Mouse (Mus musculus) kidney, postnatal 36 days (tissue): ENCODE results near the gene Odf4.
"Not testable (repeated sequence)": the region's sequence is repeated elsewhere in the genome, so short reads cannot be mapped to it uniquely, and the experiment has no call there.

Source experiments
- DNase-seq, 2 experiments: peaks; one replicate each; pipeline ENCODE4 v3.0.0; 2021 to 2022; ENCODE audit warnings: mixed read lengths in 2 of 2

Gene Odf4

GRCm38 (mm10) chr11:68946001-68946400 lies 19.1 kb upstream of the Odf4 start:
- DNase-seq, result no peak

DNA sequence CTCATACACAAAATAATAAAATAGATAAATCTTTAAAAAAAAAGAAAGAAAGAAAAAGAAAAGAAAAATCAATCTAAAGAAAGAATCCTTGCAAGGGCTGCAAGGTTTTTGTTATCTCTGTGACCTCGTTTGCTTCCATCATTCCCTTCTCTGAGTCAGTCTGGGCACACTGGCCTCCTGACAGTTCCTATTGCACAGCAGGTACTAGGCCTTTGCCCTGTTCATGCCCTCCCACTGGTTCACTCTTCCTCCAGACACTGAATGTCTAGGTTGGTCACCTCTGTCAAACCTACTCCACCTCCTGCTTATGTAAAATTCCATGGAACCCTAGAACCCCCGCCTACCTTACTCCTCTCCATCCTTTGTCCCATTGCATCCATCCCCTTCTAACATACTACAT lies 18.4 kb upstream of the Odf4 start:
- DNase-seq, result no peak

DNA sequence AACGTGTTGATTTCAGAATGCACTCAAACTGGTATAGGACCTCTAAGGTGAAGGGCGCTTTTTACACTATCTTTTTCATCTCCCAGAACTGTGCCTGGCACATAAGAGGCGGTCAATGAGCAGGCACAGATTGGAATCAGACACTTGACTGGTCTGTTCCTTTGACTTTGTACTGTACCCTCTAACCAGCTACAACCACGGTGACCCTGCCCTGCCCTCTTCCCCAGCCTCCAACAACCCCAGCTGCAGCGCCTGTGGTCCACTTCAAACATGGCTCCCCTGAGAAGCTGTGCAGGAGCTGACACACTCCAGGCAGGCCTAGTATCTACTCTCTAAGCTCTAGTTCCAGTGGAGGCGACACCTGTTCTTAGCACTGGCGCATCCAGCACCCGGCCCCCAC lies 15.8 kb upstream of the Odf4 start:
- DNase-seq, result peak; percentile 68

- DNase-seq, result peak; percentile 83 to 88
These were observed 13.6 kb upstream of the Odf4 start for GRCm38 (mm10) chr11:68940516-68940915.

GRCm38 (mm10) chr11:68939451-68940304 lies 12.8 kb upstream of the Odf4 start:
- peak; percentile 88 to 96 for DNase-seq

DNA sequence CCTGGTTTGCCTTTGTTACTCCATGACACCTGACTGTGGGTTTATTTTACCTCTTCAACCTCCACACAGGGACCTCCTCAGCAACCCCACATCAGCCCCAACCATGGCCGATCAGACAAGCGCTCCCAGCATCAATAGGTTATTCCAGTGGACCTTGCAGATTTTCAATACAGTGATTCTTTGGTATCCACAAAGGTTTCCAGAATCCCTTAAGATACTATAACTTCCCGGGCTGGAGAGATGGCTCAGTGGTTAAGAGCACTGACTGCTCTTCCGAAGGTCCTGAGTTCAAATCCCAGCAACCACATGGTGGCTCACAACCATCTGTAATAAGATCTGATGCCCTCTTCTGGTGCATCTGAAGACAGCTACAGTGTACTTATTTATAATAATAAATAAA lies 10.1 kb upstream of the Odf4 start:
- not testable (repeated sequence) for DNase-seq

- no peak for DNase-seq
These were observed 7.1 kb upstream of the Odf4 start for GRCm38 (mm10) chr11:68933885-68934507.

- no peak for DNase-seq
These were observed 3.1 kb upstream of the Odf4 start for GRCm38 (mm10) chr11:68929947-68930346.

DNA sequence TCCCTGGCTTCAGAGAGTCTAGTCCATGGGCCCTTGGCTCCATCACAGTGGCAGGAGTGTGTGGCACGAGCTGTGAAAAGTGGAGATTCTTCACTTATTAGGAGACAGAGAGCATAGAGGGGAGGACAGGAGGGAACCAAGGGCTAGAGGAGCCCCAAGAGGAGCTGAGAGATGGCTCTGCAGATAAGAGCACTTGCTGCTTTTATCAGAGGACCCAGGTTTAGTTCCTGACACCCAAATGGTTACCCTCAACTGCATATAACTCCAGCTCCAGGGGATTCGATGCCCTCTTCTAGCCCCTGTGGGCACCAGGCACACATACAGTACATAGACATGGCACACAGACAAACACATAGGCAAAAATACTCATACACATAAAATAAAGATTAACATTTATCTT lies 2.1 kb downstream of the Odf4 start:
- DNase-seq, result no peak

DNA sequence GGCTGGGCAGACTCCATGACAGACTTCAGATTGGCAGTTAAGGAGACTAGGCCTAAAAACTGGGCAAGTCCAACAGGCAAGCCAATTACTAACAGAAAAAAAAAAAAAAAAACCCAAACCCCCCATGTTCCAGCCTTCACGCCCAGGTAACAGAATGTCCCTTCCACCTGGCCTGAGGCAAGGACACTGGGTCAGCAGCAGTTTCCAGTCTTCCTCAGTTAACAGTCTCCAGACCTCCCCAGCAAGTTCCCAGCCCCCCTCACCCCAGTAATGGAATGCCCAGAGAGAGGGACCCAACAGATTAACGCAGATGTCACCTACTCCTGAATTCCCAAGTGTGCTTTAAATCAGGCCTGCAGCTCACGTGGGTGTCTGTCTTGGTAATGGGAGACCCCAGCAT lies 3.7 kb downstream of the Odf4 start:
- DNase-seq, result peak; percentile 66 to 73

GRCm38 (mm10) chr11:68914566-68914965 lies 12.3 kb downstream of the Odf4 start:
- DNase-seq, result no peak

DNA sequence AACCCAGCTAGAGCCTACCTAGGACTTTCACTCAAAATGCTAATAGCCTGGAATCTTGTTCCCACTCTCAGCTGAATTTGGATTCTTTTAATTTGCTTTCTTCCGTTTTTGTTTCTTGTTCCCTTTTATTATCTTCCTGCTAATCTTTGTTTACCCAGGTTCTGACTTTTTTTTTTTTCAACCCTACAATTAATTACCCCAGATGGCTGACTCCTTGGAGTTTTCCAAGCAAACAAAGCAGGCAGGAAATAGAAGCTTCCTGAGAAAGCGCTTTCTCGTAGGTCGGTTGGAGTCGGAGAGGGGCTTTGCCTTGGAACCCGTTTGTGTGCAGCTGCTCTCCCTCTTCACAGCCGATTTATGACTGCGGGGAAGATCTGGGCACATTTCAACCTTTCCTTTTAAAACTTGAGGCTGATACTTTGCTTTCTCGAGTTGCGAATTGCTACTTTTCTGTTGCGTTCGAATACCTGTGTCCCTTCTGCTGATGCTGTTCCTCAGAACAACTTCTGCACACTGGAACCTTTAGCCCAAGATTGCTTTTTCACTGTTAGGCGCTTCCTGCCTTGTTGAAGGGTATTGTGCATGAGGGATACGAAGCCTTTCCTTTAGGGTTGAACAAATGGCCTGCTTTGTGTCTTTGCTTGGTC lies 15.2 kb downstream of the Odf4 start:
- peak; percentile 51 to 56 for DNase-seq

GRCm38 (mm10) chr11:68908846-68909503 lies 17.9 kb downstream of the Odf4 start:
- DNase-seq, result peak; percentile 34 to 42

GRCm38 (mm10) chr11:68907251-68907650 lies 19.6 kb downstream of the Odf4 start:
- no peak for DNase-seq

GRCm38 (mm10) chr11:68906461-68906790 lies 20.5 kb downstream of the Odf4 start:
- peak; percentile 36 to 55 for DNase-seq

DNA sequence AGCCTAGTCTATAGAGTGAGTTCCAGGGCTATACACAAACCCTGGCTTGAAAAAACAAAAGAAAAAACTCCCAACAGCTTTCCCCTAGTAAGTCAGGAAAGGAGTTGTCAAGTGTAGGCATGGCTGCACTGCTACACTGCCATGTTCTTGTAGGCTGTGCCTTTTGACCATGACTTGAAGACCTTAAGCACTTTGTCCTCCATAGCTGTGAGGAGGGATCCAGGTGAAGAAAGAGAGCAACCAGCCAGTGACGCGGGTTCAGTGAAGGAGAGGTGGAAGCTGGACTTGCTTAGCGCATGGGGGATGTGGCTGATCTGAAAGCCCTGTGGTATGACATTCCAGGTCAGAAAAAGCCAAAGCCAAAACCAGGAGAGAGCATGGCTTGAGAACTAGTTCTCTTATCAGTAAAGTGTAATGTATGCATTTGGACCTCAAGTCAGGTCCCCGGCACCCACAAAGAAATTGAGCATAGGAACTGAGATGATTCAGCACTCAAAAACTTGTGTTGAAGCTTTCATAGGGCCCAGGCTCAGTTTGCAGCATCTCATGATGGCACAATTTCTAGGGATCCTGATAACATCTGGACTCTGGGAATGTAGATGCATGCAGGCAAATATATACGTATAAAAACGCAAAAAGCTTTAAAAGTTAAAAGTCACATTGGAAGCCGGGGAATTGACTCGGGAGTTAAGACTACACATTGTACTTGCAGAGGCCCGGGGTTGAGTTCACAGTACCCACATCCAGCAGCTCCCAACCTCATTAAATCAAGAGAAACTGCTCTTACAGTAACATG lies 21.0 kb downstream of the Odf4 start:
- DNase-seq, result no peak

DNA sequence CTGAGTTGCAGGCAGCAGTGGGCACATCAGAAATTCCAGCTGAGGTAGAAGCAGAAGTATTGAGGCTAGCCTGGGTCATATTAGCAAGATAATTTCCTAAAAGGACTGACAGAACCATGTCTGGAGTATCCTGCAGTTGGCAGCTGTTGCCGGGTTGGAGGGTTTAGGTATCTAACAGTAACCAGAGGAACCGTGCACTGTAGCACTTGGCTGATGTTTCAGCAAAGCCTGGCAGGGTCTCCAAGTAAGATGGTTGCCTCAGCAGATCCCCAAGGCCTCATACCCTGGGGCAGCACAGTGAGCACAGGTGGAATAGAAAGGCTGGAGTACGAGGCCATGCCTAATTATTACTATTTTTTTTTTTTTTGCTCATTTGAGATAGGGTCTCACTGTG lies 21.7 kb downstream of the Odf4 start:
- no peak for DNase-seq

GRCm38 (mm10) chr11:68904375-68905137 lies 22.3 kb downstream of the Odf4 start:
- DNase-seq, result peak; percentile 85 to 89

GRCm38 (mm10) chr11:68903775-68904174 lies 23.1 kb downstream of the Odf4 start:
- DNase-seq, result no peak

DNA sequence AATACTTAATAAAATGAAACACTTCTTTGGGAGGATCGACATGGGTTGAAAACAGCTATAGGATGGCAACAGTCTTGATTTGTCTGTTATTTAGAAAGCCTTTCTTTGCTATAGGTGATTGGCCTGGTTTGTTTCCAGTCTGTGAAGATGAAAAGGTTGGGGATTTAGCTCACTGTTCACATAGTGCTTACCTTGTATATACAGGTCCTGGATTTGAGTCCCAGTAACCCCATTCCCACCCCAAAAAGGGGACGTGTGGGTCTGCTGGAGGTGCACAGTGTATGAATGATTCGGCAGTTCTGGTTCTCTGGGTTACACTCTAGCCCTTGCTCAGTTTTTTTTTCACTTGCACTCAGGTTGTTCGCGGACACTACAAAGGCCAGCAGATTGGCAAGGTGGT lies 24.1 kb downstream of the Odf4 start:
- DNase-seq, result no peak

GRCm38 (mm10) chr11:68902367-68902766 lies 24.5 kb downstream of the Odf4 start:
- DNase-seq, result no peak

DNA sequence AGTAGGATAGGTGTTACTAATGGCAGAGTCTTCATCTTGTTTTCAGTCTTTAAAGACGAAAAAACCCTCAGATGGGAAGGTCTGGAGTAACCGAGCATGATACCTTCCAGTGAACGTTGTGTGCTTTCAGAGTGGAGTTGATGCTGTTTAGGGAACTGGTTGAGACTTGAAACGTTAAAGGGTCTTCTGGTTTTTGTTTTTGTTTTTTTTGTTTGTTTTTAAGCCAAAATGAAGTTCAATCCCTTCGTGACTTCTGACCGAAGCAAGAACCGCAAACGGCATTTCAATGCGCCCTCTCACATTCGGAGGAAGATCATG lies 24.9 kb downstream of the Odf4 start:
- DNase-seq, result no peak
